Mouse (Mus musculus) gastrocnemius, adult 8-10 months (tissue): ENCODE data around the gene Rnf180. TPM values are rescaled to one million over a fixed set of nuclear protein-coding genes. Genes with fewer than 3 reads are reported as not detected.

Source experiments
- DNase-seq, 2 experiments: peaks; one replicate each; pipeline ENCODE4 v3.0.0; 2022; ENCODE audit warnings: low spot score in 2 of 2
- total RNA-seq, 4 experiments: library from RNA; stranded (reverse); gene quantifications; 2 replicates each; pipeline ENCODE4 v1.2.4; 2022

Gene Rnf180
- total RNA-seq, 4 experiments from 2014 or later, result 0.16 to 0.22 (median 0.17) TPM; not detected in 1

- DNase-seq, result no peak
Measured at GRCm38 (mm10) chr13:105132776-105133175, 161.8 kb downstream of the Rnf180 start.

GRCm38 (mm10) chr13:105132370-105132769 is 162.2 kb downstream of the Rnf180 start:
- DNase-seq, result no peak

DNA sequence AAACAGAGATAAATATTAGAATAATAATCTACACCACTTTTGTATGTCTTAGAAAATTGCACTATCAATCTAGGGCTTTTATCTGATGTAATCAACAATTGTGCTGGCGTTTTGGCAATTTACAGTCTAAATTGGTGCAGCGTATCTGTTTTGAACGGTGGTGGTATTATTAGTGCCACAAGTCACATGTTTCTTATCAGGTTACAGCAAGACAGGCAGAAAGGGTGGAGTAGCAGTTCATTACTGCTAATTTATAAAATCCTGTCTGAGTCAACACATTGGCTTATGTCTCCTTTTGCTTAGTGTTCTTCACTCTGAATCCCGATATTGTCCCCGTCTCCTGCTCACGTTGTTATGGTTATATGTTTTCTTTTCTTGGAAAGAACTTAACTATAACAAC is 164.5 kb downstream of the Rnf180 start:
- no peak for DNase-seq

- DNase-seq, result no peak
Measured at GRCm38 (mm10) chr13:105122092-105122491, 172.5 kb downstream of the Rnf180 start.

DNA sequence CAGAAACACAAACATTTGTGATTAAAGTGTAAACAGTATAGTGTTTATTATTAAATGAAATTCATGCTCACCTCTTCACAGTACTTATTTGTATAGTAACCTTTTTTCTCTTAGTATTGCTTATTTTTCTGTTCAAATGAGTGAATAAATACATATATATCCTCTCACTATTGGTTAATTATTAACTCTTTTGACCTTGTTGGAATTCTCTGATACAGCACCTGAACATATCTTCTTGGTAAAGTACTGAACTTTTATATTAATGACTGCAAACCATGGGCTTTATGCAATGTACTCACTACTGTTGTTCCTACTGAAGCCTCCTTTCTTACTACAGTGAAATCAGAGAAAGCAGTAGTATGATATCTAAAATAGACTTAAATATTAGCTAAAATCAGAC is 173.0 kb downstream of the Rnf180 start:
- no peak for DNase-seq

DNA sequence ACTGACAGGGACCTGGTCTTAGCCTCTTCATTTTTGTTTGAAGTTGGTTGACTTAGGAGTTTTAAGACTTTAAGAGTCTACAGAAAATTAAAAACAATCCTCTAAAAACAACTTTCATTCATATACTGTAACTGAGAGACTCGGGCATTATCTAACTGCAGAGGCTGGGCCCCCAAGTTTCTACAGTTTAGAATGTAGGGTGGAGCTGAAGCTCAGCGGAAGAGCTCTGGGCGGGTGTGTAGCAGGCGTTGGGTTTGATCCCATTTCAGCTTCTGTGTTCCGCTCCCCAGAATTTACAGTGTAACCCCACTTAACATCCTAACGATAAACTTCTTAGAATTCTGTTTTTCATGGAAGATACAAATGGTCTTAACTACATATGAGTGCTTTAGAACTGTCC is 183.0 kb downstream of the Rnf180 start:
- DNase-seq, result no peak

GRCm38 (mm10) chr13:105104385-105104784 is 190.2 kb downstream of the Rnf180 start:
- DNase-seq, result no peak

DNA sequence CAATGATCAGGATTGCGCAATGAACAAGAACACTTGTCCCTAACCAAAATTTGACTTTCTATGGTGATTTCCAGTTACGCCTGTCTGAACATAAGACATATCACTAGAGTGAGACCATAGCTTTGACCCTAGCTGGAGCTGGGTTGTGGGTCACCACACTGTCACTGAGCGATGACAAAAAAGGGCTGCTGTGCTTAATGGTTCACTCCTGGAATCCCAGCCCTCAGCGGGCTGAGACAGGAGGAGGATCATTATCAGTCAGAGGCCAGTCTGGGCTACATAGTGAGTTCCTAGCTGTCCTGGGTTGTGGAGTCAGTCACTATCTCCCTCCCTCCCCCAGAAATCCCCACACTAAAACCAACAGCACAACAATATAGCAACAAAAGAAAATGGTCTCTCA is 193.9 kb downstream of the Rnf180 start:
- no peak for DNase-seq

DNA sequence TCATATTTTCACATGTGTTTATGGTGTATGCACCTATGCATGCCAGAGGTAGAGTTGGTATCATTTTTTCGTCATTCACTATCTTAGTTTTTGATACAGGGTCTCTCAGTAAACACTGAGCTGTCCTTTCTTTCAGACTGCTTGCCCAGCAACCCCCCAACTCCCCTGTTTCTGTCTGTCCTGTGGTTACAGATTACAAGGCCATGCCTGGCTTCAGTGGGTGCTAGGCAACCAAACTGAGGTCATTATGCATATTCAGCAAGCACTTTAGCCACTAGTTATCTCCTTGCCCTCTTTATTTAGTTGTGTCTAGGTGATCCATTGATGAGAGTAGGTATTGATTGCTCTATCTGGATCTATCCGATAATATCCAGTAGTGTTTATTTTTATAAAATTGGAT is 198.3 kb downstream of the Rnf180 start:
- no peak for DNase-seq

GRCm38 (mm10) chr13:105089276-105089675 is 205.3 kb downstream of the Rnf180 start:
- DNase-seq, result no peak

GRCm38 (mm10) chr13:105081862-105082261 is 212.8 kb downstream of the Rnf180 start, which contains the start of gene 4933425L06Rik:
TSS of gene 4933425L06Rik (plus strand) at chr13:105082122.
- no peak for DNase-seq

Other genes starting within 250 kb of the Rnf180 start
- gene Rgs7bp, start 239.9 kb downstream of the Rnf180 start, total RNA-seq, result under 1 TPM; 0.61 to 0.80 (median 0.68) TPM
- gene 4933425L06Rik, start 212.7 kb downstream of the Rnf180 start, total RNA-seq, result not detected
- not detected for gene Htr1a, start 148.8 kb upstream of the Rnf180 start, total RNA-seq